Mouse (Mus musculus) spleen, postnatal 10 days (tissue): ENCODE data around the gene Ablim1.
A peak's percentile ranks its signal among the peaks of the same experiment; 100 is the strongest.

Experiments used
- DNase-seq, 2 experiments: peaks; one replicate each; pipeline ENCODE4 v3.0.0; 2021 to 2022; ENCODE audit warnings: low spot score in 2 of 2

Gene Ablim1

DNA sequence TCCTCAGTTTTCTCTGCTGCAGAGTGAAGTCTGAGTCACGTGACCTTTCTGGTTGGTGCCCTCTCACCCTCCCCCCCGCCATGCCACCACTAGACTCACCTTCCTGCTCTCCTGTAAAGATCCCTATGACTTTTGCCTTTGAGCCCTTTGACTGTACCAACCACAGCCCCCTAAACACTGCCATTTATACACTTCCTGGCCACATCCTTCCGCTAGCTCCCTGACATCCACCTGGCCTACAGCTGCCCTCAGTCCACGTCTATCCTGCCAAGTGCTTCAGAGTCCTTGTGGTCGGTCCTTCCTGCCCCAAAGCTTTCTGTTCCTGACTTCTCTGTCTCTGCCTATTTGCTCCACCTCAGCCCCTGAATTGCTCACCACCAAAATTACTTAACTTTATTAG, 29.1 kb upstream of the Ablim1 start:
- DNase-seq: no peak

GRCm38 (mm10) chr19:57340900-57341742, 26.4 kb upstream of the Ablim1 start:
- no peak for DNase-seq

DNA sequence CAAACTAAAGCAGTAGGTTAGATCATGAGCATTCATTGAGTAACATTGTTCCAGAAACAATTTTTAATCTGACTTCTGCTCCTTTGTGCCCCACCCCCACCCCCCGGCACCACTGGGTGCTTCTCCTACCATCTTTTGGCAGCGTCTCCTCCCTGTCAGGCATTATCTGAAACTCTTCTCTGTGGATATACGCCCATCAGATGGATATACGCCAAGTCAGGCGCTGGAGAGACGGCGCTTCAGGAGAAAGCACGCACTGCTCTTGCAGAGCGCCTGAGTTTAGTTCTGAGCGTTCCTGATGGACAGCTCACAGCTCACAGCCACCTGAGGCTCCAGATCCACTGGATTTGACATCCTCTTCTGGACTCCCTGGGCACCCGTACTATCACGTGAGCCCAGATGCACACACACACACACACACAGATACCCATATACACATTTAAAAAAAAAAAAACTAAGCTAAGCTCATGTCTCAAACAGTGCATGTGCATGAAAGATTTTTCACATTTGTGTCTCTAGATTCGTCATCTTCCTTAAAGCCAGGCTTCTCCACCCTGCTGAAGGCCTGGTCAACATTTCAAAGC, 24.7 kb upstream of the Ablim1 start:
- DNase-seq: peak in 1 of 2 experiments; percentile 46

- no peak for DNase-seq
Measured at GRCm38 (mm10) chr19:57335135-57335534, 20.4 kb upstream of the Ablim1 start.

GRCm38 (mm10) chr19:57333356-57333755, 18.6 kb upstream of the Ablim1 start:
- no peak for DNase-seq

GRCm38 (mm10) chr19:57331237-57331636, 16.5 kb upstream of the Ablim1 start:
- DNase-seq: no peak

GRCm38 (mm10) chr19:57330309-57330708, 15.6 kb upstream of the Ablim1 start:
- no peak for DNase-seq

DNA sequence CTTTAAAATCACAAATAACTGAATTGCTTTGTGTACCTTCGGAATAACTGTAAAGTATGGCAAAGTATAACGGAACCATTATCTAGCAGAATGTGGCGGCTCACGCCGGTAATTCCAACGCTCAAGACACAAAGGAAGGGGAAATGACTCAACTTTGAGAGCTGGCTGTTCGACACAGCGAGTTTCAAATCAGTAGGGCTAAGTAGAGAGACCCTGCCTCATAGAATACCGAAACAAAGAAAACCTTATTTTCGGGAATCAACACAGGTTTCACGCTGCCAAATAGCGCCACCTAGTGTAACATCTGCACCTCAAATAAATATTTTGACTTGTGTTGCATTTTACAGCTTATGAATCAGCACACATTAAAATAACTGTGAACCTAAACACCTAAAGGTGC, 14.1 kb upstream of the Ablim1 start:
- peak; percentile 18 to 59 for DNase-seq

GRCm38 (mm10) chr19:57328269-57328668, 13.6 kb upstream of the Ablim1 start:
- no peak for DNase-seq

DNA sequence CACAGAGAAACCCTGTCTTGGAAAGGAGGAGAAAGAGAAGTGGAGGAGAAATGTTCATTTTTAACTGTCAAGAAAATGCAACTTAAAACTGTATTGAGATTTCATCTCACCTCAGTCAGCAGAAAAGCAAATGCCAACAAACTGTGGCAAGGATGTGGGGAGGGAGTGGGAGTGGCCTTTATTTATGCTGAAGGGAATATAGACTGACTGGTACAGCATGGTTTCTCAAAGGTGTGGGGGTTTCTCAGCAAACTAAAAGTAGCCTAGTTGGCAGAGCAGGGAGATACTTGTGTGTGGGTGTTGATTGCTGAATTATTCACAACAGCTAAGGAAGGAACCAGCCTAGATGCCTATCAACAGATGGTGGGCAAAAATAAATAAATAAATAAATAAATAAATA, 13.0 kb upstream of the Ablim1 start:
- no peak for DNase-seq

GRCm38 (mm10) chr19:57325748-57326300, 11.1 kb upstream of the Ablim1 start:
- peak; percentile 37 to 78 for DNase-seq

GRCm38 (mm10) chr19:57323087-57323486, 8.4 kb upstream of the Ablim1 start:
- no peak for DNase-seq

- DNase-seq: no peak
Measured at GRCm38 (mm10) chr19:57322491-57322890, 7.8 kb upstream of the Ablim1 start.

GRCm38 (mm10) chr19:57321839-57322238, 7.1 kb upstream of the Ablim1 start:
- no peak for DNase-seq

DNA sequence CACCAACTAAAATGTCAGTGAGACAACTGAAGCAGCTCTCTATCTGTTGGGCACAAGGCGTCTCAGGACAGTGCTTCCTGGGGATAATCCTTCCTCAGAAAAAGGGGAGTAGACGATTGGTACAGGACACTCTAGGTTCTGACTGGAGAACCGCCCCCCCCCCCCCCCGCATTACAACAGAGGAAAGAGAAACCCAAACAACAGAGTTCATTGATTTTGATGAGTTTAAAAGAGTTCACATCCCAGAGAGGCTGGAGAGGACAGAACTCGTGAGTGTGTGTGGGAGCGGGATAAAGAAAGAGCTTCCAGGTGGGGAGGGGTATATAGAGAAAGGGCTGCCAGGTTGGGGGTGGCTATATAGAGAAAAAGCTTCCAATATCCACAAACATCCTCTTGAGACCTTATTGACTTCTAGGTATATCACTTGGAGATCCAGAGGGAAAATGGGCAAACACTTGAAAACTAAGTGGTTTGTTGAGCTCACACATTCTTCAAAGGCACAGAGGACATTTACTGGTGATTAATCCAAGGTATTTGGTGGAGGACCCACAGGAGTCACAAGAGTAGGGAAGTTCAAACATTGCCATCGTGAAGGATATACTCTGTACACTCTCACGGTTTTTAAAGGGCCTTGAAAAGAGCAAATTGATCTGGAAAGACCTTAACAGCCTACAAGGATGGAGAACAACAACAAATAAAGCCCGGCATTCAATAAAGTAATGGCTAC, 6.1 kb upstream of the Ablim1 start:
- DNase-seq: no peak

GRCm38 (mm10) chr19:57316597-57316996, 1.9 kb upstream of the Ablim1 start:
- no peak for DNase-seq

DNA sequence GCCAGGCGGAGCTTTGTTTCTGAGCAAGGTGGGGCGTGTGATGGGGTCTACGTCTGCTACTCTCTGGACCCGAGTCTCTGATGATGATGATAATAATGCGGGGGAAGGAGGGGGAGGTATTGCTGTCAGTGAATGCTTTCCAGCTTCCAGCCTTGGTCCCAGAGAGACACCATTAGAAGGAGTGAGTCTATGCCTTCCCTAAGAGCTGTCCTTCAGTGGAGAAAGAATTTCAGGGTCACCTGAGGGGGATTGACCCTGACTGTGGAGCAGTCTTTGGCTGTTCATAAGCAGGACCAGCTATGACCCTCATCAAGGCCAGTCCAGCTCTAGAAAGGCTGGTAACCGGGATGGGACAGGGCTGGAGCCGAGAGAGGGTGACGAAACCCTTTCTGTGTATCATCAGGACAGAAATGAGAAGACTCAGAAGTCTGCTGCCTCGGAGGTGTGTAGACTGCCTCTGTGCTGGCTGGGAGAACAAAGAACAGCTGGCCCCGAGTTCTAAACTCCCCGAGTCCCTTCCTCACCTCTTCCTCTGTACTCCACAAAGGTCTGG, 370 bp upstream of the Ablim1 start:
- DNase-seq: no peak

GRCm38 (mm10) chr19:57313891-57314345, 801 bp downstream of the Ablim1 start:
- no peak for DNase-seq

GRCm38 (mm10) chr19:57313226-57313625, 1.5 kb downstream of the Ablim1 start:
- DNase-seq: no peak

- DNase-seq: no peak
Measured at GRCm38 (mm10) chr19:57309980-57310379, 4.7 kb downstream of the Ablim1 start.

DNA sequence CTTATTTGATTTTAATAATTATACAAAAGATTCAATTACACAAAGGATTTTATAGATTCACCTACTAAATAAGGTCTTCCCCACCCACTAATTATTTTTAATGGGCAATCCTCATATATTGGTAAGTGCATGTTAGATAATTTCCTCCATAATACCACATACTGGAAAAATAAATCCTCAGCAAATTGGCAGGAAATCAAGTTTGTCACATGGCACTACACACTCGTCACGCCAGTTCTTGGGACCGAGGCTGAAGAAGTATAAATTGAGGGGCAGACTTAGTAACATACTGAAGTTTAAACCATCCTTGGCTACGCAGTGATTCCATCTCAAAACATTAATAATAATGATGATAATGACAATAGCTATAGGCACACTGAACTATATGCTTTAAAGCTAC, 8.1 kb downstream of the Ablim1 start:
- DNase-seq: no peak

- no peak for DNase-seq
Measured at GRCm38 (mm10) chr19:57305972-57306371, 8.7 kb downstream of the Ablim1 start.
